Mouse (Mus musculus): ENCODE results near the gene Tspo2.
"Not testable (repeated sequence)": the region's sequence is repeated elsewhere in the genome, so short reads cannot be mapped to it uniquely, and the experiment has no call there.

Tspo2 gene

GRCm38 (mm10) chr17:48451353-48451675, at the start of gene Tspo2:
Gene Tspo2 (minus strand): TSS chr17:48451522.
- DNase-seq (ENCODE audit: low spot score) = no peak

GRCm38 (mm10) chr17:48500846-48501445, 49.6 kb upstream of the Tspo2 start:
- no peak for DNase-seq (ENCODE audit: low spot score)

GRCm38 (mm10) chr17:48497986-48498385, 46.7 kb upstream of the Tspo2 start:
- no peak for DNase-seq (ENCODE audit: low spot score)

GRCm38 (mm10) chr17:48493986-48494385, 42.7 kb upstream of the Tspo2 start:
- no peak for DNase-seq (ENCODE audit: low spot score)

GRCm38 (mm10) chr17:48493582-48493981, 42.3 kb upstream of the Tspo2 start:
- DNase-seq (ENCODE audit: low spot score) = no peak

- DNase-seq (ENCODE audit: low spot score) = no peak
These were observed 41.3 kb upstream of the Tspo2 start for GRCm38 (mm10) chr17:48492621-48493020.

- no peak for DNase-seq (ENCODE audit: low spot score)
These were observed 38.1 kb upstream of the Tspo2 start for GRCm38 (mm10) chr17:48489466-48489865.

GRCm38 (mm10) chr17:48484191-48484590, 32.9 kb upstream of the Tspo2 start:
- DNase-seq (ENCODE audit: low spot score) = no peak

- no peak for DNase-seq (ENCODE audit: low spot score)
These were observed 32.4 kb upstream of the Tspo2 start for GRCm38 (mm10) chr17:48483764-48484163.

- no peak for DNase-seq (ENCODE audit: low spot score)
These were observed 28.6 kb upstream of the Tspo2 start for GRCm38 (mm10) chr17:48479952-48480351.

- DNase-seq (ENCODE audit: low spot score) = no peak
These were observed 24.1 kb upstream of the Tspo2 start for GRCm38 (mm10) chr17:48475444-48475843.

- DNase-seq (ENCODE audit: low spot score) = not testable (repeated sequence)
These were observed 23.0 kb upstream of the Tspo2 start for GRCm38 (mm10) chr17:48474282-48474681.

- peak; percentile 90 for DNase-seq (ENCODE audit: low spot score)
These were observed 16.3 kb upstream of the Tspo2 start for GRCm38 (mm10) chr17:48467395-48468231.

GRCm38 (mm10) chr17:48466769-48467394, 15.6 kb upstream of the Tspo2 start:
- no peak for DNase-seq (ENCODE audit: low spot score)

GRCm38 (mm10) chr17:48463391-48463790, 12.1 kb upstream of the Tspo2 start:
- no peak for DNase-seq (ENCODE audit: low spot score)

GRCm38 (mm10) chr17:48462096-48462495, 10.8 kb upstream of the Tspo2 start:
- no peak for DNase-seq (ENCODE audit: low spot score)

- no peak for DNase-seq (ENCODE audit: low spot score)
These were observed 6.8 kb upstream of the Tspo2 start for GRCm38 (mm10) chr17:48457971-48458653.

- no peak for DNase-seq (ENCODE audit: low spot score)
These were observed 4.6 kb upstream of the Tspo2 start for GRCm38 (mm10) chr17:48455955-48456354.

GRCm38 (mm10) chr17:48454688-48455087, 3.4 kb upstream of the Tspo2 start, which contains the start of gene Unc5cl:
Gene Unc5cl (plus strand): TSS chr17:48454901.
- no peak for DNase-seq (ENCODE audit: low spot score)

GRCm38 (mm10) chr17:48454190-48454589, 2.9 kb upstream of the Tspo2 start:
- no peak for DNase-seq (ENCODE audit: low spot score)

- no peak for DNase-seq (ENCODE audit: low spot score)
These were observed 2.2 kb upstream of the Tspo2 start for GRCm38 (mm10) chr17:48453489-48453888.

- DNase-seq (ENCODE audit: low spot score) = no peak
These were observed 577 bp upstream of the Tspo2 start for GRCm38 (mm10) chr17:48451753-48452444.
